Mouse (Mus musculus): Measurements from ENCODE around the gene Elp1.

DNA sequence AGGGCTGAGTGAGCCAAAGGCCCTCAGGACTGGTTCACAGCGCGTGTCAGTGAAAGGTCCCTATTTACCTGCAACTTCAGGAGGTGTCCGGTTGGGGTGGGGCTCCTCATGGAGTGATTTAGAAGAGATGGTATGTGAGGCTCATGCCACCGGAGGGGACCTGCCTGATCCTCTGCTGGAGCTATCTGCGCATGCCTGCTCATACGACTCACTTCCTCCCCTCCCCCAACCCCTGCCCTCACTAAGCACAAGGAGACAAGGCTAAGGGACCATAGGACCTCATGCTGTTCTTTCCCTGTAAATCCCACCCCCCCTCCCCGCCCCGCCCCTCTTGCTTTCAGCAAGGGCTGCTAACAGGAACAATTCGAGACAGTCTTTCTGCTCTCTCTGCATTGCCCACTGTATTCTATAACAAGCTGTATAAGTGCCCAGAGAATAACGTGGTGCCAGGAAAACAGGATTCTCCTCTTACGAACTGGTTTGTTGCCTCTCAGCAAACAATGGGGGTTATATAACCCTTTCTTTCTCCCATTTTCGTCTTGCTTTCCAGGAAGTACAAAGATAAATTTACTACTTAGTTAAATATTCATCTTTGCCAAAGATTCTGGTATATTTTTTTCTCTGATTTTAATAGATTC is 43.9 kb upstream of the Elp1 start:
- TF ChIP-seq CTCF (IDR thresholded peaks at IDR 0.05; ENCODE audit: extremely low read depth, insufficient read length, insufficient replicate concordance, low read depth, low read length): no peak
- no peak for TF ChIP-seq POLR2A (IDR thresholded peaks at IDR 0.05; ENCODE audit: low read depth, low read length)
